Mouse (Mus musculus) CH12F3 (cell line): ENCODE measurements around the gene Cdc7.

Experiments used
- in situ Hi-C: fragments of 300-500 bp; cut with MboI; formaldehyde crosslinking; loops from 2 replicates; pipeline ENCODE4 v1.14.3; 2020; ENCODE audit warnings: low sequenced_read_pairs

The Cdc7 gene

DNA sequence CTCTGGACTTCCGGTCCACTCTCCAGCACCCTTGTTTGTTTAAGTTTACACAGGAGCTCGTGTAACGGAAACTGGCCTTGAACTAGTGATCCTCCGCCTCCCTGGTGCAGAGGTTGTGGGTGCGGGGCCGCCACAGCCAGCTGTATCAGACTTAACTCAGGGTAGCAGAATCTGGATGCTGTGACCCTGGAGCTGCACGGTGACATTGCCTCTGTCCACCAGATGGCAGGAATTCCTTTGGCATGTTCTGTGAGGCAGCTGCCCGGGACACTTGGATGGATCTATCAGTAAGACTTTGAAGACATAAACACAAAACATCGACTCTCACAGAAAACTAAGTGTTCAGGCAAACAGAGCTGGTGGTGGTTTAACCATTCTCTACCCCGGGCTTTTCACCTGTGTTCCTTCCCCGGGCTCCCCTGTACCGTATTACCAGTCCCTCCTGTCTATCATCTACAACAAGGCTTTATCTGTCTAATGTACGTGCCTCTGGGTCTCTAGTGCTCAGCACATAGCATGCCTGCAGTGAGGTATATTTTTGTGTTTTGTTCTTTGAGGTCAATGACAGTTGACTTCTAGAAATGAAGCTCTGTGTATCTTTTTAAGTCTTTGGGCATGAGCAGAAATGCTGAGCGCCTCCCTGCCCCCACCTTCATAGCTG, 26.6 kb downstream of the Cdc7 start:
- in situ Hi-C loops = loop anchor here (10.0 kb wide), 1 partner anchor 294 kb away; the partner anchor contains the start of gene Tgfbr3

DNA sequence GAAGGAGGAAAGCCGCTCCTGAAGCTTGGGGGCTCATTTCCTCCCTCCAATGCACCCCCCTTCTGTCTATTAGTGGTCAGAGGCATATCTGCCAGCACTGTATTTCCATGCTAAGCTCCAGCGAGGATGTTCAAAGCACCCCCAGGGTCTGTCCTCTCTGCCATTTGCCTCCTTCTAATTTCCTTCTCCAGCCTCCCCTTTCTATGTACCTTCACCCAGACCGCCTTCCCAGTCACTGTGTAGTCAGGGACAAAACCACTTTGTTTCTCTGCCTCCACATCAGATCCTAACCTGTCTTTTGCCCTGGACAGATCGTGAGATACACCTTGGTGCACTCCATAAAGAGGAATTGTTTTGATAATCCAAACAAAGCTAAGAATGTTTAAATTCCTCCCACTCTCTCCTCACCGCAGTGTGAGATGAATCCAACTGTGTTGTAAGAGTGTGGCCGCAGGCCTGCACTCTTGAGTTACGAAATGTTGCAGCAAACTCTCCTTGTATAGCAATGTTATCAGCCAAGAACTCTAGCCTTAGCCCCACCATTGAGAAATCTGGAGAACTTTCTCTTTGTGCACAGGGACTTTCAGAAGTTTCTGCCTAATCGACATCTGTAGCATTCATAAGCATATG, 27.3 kb downstream of the Cdc7 start:
- in situ Hi-C loops = loop anchor here (10.0 kb wide), 1 partner anchor 293 kb away; the partner anchor contains the start of gene Tgfbr3

DNA sequence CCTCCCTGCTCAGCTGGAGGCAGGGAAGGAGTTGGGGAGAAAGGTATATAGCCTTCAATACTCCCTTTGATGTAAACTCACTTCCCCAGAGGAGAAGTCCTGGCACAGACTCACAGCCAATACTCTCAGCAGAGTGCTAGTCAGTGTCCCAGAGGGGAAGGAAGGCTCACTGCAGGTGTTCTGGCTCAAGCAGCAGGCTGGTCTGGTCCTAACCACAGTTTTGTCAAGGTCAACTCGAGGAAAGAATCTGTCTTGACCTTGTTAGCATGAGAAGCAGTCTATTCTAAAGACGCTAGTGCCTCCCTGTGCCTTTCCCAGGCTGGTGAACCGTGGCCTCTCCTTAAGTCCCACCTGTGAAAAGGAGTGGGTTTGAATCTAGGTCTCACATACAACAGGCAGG, 30.6 kb downstream of the Cdc7 start:
- in situ Hi-C loops = loop anchor here (10.0 kb wide), 1 partner anchor 290 kb away; the partner anchor contains the start of gene Tgfbr3

DNA sequence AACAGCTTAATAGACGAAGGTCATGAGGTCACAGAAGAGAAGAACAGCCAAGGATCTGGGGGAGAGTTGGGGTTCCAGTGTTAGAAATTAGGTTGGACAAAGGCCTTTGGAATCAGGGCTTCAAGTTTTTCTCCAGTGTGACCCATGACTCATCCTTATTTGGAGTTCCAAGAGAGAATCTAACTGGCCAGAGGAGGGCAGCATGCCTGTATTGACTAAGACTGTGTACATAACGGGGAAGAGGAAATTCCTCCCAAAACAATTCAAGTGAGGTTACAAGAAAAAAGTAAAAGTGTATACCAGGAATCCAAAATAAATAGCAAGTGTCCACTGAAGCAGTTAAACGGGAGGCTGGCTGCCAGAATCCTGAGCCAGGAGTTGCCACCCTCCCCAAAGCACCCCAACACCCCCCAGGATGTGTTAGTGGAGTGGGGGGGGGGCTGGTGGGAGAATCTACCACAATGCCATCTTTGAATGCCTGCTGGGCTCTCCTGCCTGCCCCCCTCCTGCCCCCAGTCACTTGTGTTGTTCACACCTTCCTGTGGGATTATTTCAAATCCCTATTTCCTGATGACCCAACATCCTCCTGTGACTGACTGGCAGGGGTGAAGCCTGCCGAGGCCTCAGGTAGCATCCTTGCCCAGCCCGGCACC, 31.9 kb downstream of the Cdc7 start:
- in situ Hi-C loops = loop anchor here (10.0 kb wide), 1 partner anchor 289 kb away; the partner anchor contains the start of gene Tgfbr3

DNA sequence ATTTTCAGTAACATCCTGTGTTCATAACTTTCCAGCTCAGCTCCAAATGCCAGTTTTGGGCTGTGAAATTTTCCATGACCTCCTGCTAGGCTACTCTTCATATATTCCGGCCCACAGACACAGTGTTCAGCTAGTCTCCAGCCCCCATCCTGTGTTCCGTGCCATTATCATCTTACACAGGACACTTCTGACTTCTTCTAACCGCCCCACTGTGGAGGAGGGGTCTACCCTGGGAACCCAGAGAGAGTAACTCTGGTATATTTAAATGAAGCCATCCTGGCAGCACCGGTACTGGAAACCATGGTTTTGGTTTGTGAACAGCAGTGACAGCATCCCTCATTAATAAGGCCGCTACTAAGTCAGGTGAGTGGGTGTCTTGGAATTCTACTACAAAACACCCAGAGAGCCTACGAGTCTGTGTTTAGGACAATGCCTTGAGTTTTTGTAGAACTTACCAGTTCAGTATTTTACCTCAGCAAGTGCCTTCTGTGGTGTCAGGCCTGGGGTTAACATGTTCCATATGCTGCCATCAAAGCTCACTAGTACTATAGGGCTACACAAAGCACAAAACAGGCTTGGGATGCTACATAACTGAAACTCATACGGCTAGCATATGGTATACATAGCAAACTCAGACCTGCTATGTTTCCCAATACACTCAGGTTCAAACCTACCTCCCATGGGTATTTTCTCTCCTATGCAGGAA, 32.6 kb downstream of the Cdc7 start:
- in situ Hi-C loops = loop anchor here (10.0 kb wide), 1 partner anchor 288 kb away; the partner anchor contains the start of gene Tgfbr3

DNA sequence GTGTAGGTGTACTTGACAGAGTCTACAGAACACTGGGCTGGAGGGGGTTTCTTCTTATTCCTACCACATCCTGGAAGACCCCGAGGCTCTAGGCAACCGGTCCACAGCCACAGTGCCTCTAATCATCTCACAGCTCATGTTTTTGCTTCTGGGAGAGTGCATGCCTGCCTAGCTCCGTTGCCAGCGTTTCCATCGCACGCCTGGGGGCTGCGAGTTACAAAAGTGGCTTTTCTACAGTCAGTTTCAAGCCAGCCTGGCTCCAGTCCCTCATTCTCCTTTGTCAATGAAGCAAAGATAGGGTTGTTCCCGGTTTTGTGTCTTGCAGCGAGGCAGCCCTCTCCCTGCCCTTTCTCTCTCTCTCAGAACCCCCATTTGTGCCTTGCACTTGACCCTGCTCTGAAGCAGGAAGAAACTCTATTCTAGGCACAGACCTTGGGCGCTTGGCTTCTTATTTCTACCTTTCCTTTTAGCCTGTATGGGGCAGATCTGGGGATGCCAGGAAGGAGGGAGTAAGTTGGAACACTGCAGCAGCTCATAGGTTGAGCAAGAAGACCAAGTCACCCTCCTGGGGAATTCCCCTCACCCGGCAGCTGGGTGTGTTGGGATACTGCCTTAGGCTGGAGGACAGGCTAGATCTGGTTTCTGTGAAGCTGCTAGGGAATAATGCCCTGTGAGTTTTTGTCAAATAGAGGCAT, 37.4 kb downstream of the Cdc7 start:
- in situ Hi-C loops = no loop called here

DNA sequence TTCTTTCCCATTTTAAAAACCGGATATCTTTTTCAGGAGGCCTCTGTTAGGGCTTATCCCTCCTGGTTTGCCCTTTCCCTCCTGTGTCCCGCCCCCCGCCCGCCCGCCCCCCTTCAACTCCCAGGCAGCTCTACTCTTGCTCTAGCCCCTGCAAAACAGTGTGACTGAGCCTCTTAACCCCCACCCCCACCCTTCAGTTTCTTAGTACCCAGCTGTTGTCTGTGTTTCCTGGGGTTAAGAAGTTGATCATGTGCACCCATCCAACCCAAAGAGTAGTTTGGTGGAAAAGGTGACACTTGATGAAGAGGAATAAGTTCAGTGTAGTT, 37.9 kb downstream of the Cdc7 start:
- in situ Hi-C loops = no loop called here

DNA sequence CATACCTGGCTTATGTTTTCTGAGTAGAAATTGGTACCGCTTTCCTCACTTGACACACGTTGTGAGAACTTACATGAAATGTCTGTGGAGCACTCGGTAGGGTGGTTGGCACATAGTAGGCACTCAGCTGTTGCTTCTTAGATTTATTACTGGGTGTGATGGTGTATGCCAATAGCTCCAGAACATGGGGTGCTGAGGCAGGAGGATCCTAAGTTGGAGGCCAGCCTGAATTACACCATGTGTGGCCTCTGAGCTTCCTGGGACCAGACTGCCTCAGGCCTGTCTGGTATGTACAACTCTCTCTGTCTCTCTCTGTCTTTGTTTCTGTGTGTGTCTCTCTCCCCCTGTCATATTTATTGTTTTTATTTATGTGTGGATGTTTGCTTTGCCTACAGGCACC, 45.6 kb downstream of the Cdc7 start:
- in situ Hi-C loops = no loop called here

DNA sequence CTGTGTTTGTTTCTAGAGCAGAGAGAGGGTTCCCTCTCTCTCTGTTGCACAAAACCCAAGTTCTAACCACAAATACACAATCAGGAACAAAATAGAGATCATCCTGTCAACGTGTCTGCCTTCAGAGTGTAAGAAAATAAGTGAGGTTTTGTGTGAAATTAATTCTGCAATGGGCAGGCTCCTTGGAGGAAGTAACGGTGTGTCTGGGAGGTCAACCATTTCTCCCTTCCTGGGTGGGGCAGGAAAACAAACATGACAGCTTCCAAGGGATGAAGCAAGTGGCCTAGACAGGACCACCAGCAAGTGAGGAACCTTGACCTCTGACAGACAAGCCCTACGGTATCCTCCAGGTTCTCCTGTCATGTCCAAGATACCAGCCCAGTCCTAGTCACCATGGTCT, 46.2 kb downstream of the Cdc7 start:
- in situ Hi-C loops = no loop called here

DNA sequence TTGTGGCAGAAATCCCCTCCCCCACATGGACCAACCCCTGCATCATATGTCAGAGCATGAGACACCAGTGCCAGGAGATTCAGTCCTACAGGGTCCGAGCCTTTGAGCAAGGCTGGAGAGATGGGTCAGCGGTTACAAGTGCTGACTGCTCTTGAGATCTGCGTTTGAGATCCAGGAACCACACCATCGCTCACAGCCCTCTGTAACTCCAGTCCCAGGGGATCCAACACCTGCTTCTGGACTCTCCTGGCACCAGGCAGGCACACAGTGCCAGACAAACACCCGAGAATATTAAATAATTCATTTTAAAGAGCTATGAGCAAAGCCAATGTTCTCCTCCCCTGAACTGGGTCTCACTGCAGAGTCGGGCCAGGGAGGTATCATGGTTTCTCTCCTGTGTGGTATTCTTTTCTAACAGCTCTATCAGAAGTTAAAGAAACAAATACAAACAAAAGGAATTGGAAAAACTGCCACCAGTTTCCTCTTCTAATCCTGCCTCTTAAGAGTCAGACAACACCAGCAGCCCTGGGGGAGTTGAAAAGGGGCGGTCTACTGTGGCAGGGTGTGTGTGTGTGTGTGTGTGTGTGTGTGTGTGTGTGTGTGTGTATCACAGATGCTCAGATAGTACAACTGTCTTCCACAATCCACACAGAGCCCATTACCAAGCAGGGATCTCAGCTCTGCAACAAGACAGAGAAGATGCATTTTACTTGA, 47.4 kb downstream of the Cdc7 start:
- in situ Hi-C loops = no loop called here

DNA sequence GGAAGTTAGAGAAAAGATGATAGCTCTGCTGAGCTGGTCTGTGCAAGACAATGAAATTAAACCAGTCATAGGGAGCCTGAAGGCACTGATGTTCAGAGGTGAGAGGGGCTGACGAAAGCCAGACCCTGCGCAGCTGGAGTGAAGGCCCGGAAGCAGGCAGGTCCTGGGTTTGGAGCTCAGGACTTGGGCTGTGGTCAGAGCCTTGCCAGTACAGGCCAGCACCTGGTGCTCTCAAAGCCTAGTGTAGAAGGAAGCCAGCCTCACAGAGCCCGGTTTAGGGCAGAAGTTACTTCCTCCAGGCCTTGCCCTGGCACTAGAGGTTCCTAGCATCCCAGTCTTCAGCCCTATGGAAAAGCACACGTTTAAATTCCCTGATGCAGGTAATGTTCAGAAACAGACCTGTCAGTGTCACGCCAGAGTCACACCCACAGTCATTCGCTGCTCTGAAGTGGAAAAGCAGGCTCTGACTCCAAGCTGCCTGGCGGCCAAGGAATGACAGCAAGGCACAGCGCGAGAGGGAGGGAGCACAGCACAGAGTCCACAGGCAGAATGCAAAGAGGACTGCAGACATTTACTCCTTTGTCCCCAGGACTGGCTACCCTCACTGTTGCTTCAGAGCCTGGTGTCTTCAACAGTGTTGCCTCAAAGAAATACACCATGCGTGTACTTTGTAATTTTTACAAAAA, 48.1 kb downstream of the Cdc7 start:
- in situ Hi-C loops = no loop called here

DNA sequence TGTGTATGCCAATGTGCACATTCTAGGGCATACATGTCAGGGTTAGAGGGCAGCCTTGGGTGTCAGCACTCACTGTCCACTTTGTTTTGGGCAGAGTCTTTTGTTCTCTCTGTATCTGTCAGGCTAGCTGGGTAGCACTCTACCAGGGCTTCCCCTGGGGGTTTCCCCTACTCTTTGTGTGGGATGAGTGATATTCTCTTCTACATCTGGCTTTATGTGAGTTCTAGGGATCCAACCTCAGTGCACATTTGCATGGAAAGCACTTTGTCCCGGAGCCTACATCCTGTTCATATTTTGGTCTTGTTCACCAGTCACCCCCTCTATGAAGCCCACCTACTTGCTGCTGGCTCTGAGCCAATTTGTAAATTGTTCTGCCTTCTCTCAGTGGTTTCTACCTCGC, 49.3 kb downstream of the Cdc7 start:
- in situ Hi-C loops = no loop called here

DNA sequence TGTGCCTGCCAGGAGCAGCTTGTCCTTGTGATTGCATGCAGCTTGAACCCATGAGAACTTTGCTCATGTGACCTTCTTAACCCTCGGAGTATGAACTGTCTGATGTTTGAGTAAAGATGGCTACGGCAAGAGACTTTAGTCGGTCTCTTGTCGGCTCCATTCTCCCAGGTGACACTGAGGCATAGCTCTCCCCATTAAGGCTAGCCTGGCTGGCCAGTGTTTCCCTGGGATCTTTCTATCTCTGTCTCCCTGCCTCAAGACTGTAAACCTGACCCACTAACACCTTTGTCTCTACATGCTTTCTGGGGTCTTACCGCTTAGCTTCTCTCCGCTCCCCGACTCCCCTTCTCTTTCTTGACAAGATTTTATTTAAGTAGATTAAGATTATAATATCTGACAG, 50.0 kb downstream of the Cdc7 start:
- in situ Hi-C loops = no loop called here

DNA sequence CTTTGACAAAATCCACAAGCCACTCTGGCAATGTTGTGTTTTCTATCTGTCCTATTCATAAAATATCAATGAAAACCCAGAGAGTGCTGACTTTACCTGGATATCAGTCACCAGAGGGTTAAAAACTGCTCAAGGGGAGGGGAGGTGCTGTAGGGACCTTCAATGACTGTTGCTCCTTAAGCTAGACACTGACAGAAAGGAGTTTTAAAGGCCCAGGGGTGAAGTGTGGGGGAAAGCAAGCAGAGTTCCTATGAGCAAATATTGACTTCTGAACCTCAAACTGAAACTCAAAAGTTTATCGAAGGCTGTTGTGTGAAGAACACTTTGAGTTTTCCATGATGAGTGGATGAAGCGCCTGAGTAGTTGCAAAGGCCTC, 50.9 kb downstream of the Cdc7 start:
- in situ Hi-C loops = no loop called here

DNA sequence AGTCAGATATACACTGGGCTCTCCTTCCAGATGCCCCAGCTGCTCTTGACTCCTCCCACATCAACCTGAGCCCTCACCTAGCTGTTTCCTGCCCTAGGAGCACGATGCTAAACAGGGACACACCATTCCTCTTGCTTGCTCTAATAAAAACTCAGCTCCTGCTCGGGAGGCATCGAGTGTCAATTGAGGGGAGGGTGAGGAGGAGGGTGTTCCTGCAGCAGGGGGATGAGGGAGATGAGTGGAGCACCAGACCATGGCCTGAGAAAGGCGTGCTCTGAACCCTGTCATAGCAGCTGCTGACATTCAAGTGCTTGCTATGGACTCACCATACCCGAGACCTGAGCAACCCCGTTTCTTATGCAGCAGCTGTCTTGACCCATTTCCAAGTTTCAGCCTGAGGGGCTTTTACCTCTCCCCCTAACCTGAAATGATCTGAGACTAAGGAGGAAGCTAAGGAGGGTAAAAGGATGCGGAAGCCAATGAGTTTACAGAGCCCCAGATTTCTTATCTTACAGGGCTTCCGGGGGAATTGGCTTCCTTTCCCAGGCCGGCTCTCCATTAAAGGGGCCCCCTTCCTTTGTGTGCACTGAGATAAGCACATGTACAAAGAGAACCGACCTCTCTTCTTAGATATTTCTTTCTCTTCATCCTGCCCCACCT, 51.4 kb downstream of the Cdc7 start:
- in situ Hi-C loops = no loop called here

DNA sequence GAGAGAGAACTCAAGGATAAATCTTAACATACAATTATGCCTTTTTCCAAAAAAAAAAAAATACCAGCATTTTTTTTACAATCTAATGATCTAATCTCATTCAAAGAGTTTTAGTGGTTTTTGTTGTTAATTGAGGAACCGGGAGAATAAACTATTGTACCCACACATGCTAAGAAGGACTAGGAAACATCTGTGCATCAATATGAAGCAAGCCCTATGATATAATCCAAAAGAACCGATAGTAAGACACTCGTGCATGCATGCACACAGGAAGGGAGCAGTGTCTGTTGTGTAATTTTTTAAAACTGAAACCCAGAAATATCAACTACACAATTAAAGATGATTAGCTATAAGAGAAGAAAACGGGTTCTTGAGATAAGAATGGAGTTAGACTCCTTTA, 52.4 kb downstream of the Cdc7 start:
- in situ Hi-C loops = no loop called here

DNA sequence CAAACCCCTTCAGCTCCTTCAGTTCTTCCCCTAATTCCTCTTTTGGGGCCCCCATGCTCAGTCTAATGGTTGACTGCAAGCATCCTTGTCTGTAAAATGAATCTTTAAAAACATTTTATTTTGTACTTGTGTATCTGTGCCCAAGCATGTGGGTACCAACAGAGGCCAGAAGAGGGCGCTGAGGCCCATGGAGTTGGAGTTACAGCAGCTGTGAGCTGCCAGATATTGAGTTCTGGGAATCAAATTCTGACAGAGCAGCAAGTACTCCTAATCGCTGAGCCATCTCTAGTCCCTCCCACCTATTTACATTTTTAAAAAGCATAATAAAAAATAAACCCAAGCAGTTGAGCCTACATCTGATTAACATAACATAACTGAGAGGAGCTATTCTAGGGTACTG, 53.4 kb downstream of the Cdc7 start:
- in situ Hi-C loops = no loop called here

DNA sequence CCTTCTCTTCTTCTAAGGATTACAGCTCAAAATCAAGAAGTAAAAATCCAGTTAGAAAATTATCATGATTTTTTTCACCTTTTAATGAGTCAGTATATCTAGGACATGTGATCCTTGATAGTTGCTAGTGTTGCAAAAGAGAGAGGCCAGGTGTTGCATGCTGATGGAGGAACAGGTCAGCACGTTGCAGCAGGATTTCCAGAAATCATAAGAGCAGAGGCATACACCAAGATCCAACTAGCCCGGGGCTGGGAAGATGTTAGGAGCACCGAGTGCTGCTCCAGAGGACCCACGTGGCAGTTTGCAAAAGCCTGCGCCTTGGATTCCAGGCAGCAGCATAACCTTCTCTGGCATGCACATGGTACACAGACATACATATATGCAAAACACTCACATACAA, 54.9 kb downstream of the Cdc7 start:
- in situ Hi-C loops = no loop called here

DNA sequence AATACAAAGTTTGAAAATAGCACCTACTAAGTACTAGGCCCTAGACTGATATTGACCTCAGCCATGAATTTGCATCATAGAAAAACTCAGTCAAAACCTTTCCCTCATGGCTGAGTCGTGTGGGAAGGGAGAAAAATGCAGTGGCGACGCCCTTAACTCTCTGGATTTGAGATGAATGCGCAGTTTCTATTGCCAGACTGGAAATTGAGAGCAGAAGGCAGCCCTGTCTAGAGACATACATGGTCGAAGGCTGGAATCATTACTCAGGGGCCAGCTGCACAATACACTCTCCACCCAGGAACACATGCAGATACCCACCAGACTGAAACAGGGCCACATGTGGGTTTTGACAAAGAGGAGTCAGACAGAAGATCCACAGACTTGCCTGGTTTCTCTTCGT, 55.8 kb downstream of the Cdc7 start:
- in situ Hi-C loops = no loop called here
